Mouse (Mus musculus): ENCODE results near the gene Olfr398. TPM values are rescaled to one million over a fixed set of nuclear protein-coding genes. Genes with fewer than 3 reads are reported as not detected.

Olfr398 gene
- polyA plus RNA-seq (2016; fragmentation: Nextera tagmentation; extraction: Ambion mirVana), result not detected in 2 replicates

- DNase-seq (ENCODE audit: low spot score), result no peak
- peaks cover 7% of the 10 kb centered on the region; the same call in 1 of the 2 replicates for H3K9me3 ChIP-seq (replicated peaks)
These were observed at the start of gene Olfr398 for GRCm38 (mm10) chr11:73990307-73990706. Gene Olfr398, minus strand, starts transcription at chr11:73990407.

GRCm38 (mm10) chr11:73993115-73993514 lies 2.9 kb upstream of the Olfr398 start:
- DNase-seq (ENCODE audit: low spot score), result no peak
- Histone ChIP-seq H3K27ac (no peak overlapping the region), H3K4me1 (no peaks in the 10 kb centered on the region), H3K9me3 (replicated peaks) (peaks cover 7% of the 10 kb centered on the region; the same call in 1 of the 2 replicates), H3K4me3 (no peak overlapping the region), H3K27me3 (ENCODE audit: low read depth, poor library complexity, severe bottlenecking) (no peaks in the 10 kb centered on the region), H3K36me3 (no peaks in the 10 kb centered on the region)

More at GRCm38 (mm10) chr11:73990307-73990706, at the start of gene Olfr398:
- Histone ChIP-seq H3K27ac (no peak within 1 kb of the TSS), H3K36me3 (no peaks in the 10 kb centered on the region), H3K4me1 (no peaks in the 10 kb centered on the region), H3K4me3 (no peak within 1 kb of the TSS), H3K27me3 (ENCODE audit: low read depth, poor library complexity, severe bottlenecking) (no peaks in the 10 kb centered on the region)

GRCm38 (mm10) chr11:73960517-73960916 lies 29.7 kb downstream of the Olfr398 start, which contains the start of gene Olfr397:
Gene Olfr397, plus strand, starts transcription at chr11:73960817.
- Histone ChIP-seq H3K36me3 (no peaks in the 10 kb centered on the region), H3K4me3 (no peak within 1 kb of the TSS), H3K9me3 (replicated peaks) (0 out of 2 replicates have a peak, but pooled peaks cover 4% of the 10 kb centered on the region), H3K4me1 (no peaks in the 10 kb centered on the region), H3K27ac (no peak within 1 kb of the TSS), H3K27me3 (ENCODE audit: low read depth, poor library complexity, severe bottlenecking) (no peaks in the 10 kb centered on the region)
- no peak for DNase-seq (ENCODE audit: low spot score)
- 80% methylated on average over 1 of the region's 1 CpGs for WGBS

- Histone ChIP-seq H3K4me3 (no peak within 1 kb of the TSS), H3K9me3 (replicated peaks) (no peaks in the 10 kb centered on the region; the same call in 1 of the 2 replicates), H3K36me3 (no peaks in the 10 kb centered on the region), H3K27me3 (ENCODE audit: low read depth, poor library complexity, severe bottlenecking) (no peaks in the 10 kb centered on the region), H3K4me1 (no peaks in the 10 kb centered on the region), H3K27ac (no peak within 1 kb of the TSS)
- DNase-seq (ENCODE audit: low spot score), result no peak
These were observed 53.8 kb downstream of the Olfr398 start, which contains the start of gene Olfr23 for GRCm38 (mm10) chr11:73936377-73936776. Gene Olfr23, plus strand, starts transcription at chr11:73936677.

Other genes with a start within 250 kb of the Olfr398 start
- gene Olfr389, start 209.7 kb downstream of the Olfr398 start, polyA plus RNA-seq (2016; fragmentation: Nextera tagmentation; extraction: Ambion mirVana), result not detected in 2 replicates
- gene Olfr390, start 207.4 kb downstream of the Olfr398 start, polyA plus RNA-seq (2016; fragmentation: Nextera tagmentation; extraction: Ambion mirVana), result not detected in 2 replicates
- not detected in 2 replicates for gene Olfr391-ps, start 187.4 kb downstream of the Olfr398 start, polyA plus RNA-seq (2016; fragmentation: Nextera tagmentation; extraction: Ambion mirVana)
- not detected in 2 replicates for gene Olfr392, start 173.4 kb downstream of the Olfr398 start, polyA plus RNA-seq (2016; fragmentation: Nextera tagmentation; extraction: Ambion mirVana)
- gene Olfr393, start 139.0 kb downstream of the Olfr398 start, polyA plus RNA-seq (2016; fragmentation: Nextera tagmentation; extraction: Ambion mirVana), result not detected in 2 replicates
- gene Olfr394, start 99.6 kb downstream of the Olfr398 start, polyA plus RNA-seq (2016; fragmentation: Nextera tagmentation; extraction: Ambion mirVana), result not detected in 2 replicates
- gene Olfr395, start 81.1 kb downstream of the Olfr398 start, polyA plus RNA-seq (2016; fragmentation: Nextera tagmentation; extraction: Ambion mirVana), result not detected in 2 replicates
- not detected in 2 replicates for gene Olfr23, start 53.7 kb downstream of the Olfr398 start, polyA plus RNA-seq (2016; fragmentation: Nextera tagmentation; extraction: Ambion mirVana)
- not detected in 2 replicates for gene Olfr397, start 29.6 kb downstream of the Olfr398 start, polyA plus RNA-seq (2016; fragmentation: Nextera tagmentation; extraction: Ambion mirVana)
- gene Olfr139, start 66.1 kb upstream of the Olfr398 start, polyA plus RNA-seq (2016; fragmentation: Nextera tagmentation; extraction: Ambion mirVana), result not detected in 2 replicates
- not detected in 2 replicates for gene Olfr399, start 66.2 kb upstream of the Olfr398 start, polyA plus RNA-seq (2016; fragmentation: Nextera tagmentation; extraction: Ambion mirVana)
- not detected in 2 replicates for gene Zfp616, start 79.5 kb upstream of the Olfr398 start, polyA plus RNA-seq (2016; fragmentation: Nextera tagmentation; extraction: Ambion mirVana)
- gene Olfr401, start 123.3 kb upstream of the Olfr398 start, polyA plus RNA-seq (2016; fragmentation: Nextera tagmentation; extraction: Ambion mirVana), result not detected in 2 replicates
- gene Olfr402, start 163.1 kb upstream of the Olfr398 start, polyA plus RNA-seq (2016; fragmentation: Nextera tagmentation; extraction: Ambion mirVana), result not detected in 2 replicates
- not detected in 2 replicates for gene Olfr403, start 195.8 kb upstream of the Olfr398 start, polyA plus RNA-seq (2016; fragmentation: Nextera tagmentation; extraction: Ambion mirVana)
- gene Olfr43, start 221.0 kb upstream of the Olfr398 start, polyA plus RNA-seq (2016; fragmentation: Nextera tagmentation; extraction: Ambion mirVana), result not detected in 2 replicates

Measured in limb, embryonic 10.5 days (tissue).